In genomic region chr2:130971030-130971429, GRCm38 (mm10) we compare ENCODE assay signal across 25 mouse cellular contexts.
DNase-seq lines count a peak whose midpoint lies in the region; ATAC-seq and TF ChIP-seq lines count a peak whose summit lies in the region.
"Had no signal": no experiment of that assay in that cellular context is flagged by ENCODE, and none has a peak within 500 bp of the region (broad histone marks: within the 10 kb centered on the region; RNA-seq: fewer than 3 reads in every experiment).

No protein-coding gene starts in this region.

- 26% methylated on average over 4 of the region's 4 CpGs for WGBS in liver, embryonic 15.5 days (ENCODE audit: insufficient replicate concordance)
- WGBS in intestine, postnatal 0 days = 95% methylated on average over 4 of the region's 4 CpGs

- H3K9me3 ChIP-seq in liver, embryonic 15.5 days (replicated peaks) = no peaks in the 10 kb centered on the region
- H3K9me3 ChIP-seq in intestine, postnatal 0 days (ENCODE audit: control insufficient read depth) = no peaks in the 10 kb centered on the region
- H3K9me3 ChIP-seq: forebrain, embryonic 13.5 days; limb, embryonic 13.5 days; midbrain, embryonic 12.5 days; neural tube, embryonic 13.5 days had no signal

- peak overlapping the region; percentile 69 for H3K27ac ChIP-seq in liver, embryonic 15.5 days (replicated peaks)
- H3K27ac ChIP-seq in intestine, postnatal 0 days (ENCODE audit: low read depth, low read length) = no peak overlapping the region
- H3K27ac ChIP-seq: forebrain, embryonic 13.5 days; layer of hippocampus, adult 2 months; left cerebral cortex, adult 2 months; limb, embryonic 13.5 days; midbrain, embryonic 12.5 days; neural tube, embryonic 13.5 days had no signal

- peak; percentile 81 for DNase-seq in MEL-GATA-1-ER (ENCODE audit: extremely low read depth, low read depth)
- DNase-seq in spleen, adult 12 weeks (ENCODE audit: low spot score) = no peak
- DNase-seq in adrenal gland, adult 8-10 months = no peak
- DNase-seq: adrenal gland, postnatal 10 days; cerebellum, adult 11 months; cerebellum, adult 9-10 months; gastrocnemius, postnatal 14 days; heart, postnatal 14 days; kidney, adult 11 months; kidney, postnatal 14 days; lung, adult 2 months; lung, postnatal 10 days; right cerebral cortex, postnatal 4 days had no signal

- TF ChIP-seq CTCF in intestine, postnatal 0 days (IDR thresholded peaks at IDR 0.05; ENCODE audit: low read depth) = no peak

- no peak overlapping the region for H3K4me3 ChIP-seq in liver, embryonic 15.5 days (replicated peaks)
- no peak overlapping the region for H3K4me3 ChIP-seq in intestine, postnatal 0 days (ENCODE audit: low read depth, low read length)
- H3K4me3 ChIP-seq: forebrain, embryonic 13.5 days; layer of hippocampus, adult 2 months; left cerebral cortex, adult 2 months; limb, embryonic 13.5 days; midbrain, embryonic 12.5 days; myocyte; neural tube, embryonic 13.5 days had no signal

- H3K4me1 ChIP-seq in liver, embryonic 15.5 days (replicated peaks) = peaks cover 65% of the 10 kb centered on the region
- no peaks in the 10 kb centered on the region for H3K4me1 ChIP-seq in intestine, postnatal 0 days (replicated peaks; ENCODE audit: control insufficient read depth, insufficient read depth, low read length)
- H3K4me1 ChIP-seq: forebrain, embryonic 13.5 days; limb, embryonic 13.5 days; midbrain, embryonic 12.5 days; neural tube, embryonic 13.5 days had no signal

- H3K9ac ChIP-seq in liver, embryonic 15.5 days = no peak overlapping the region
- H3K9ac ChIP-seq in intestine, postnatal 0 days (ENCODE audit: low read depth, low read length) = no peak overlapping the region
- H3K9ac ChIP-seq: forebrain, embryonic 13.5 days; limb, embryonic 13.5 days; midbrain, embryonic 12.5 days; neural tube, embryonic 13.5 days had no signal

- H3K4me2 ChIP-seq in liver, embryonic 15.5 days = peak overlapping the region; percentile 8; the same call in 1 of the 2 replicates
- no peak overlapping the region for H3K4me2 ChIP-seq in intestine, postnatal 0 days (replicated peaks; ENCODE audit: low read depth)
- H3K4me2 ChIP-seq: forebrain, embryonic 13.5 days; limb, embryonic 13.5 days; midbrain, embryonic 12.5 days; neural tube, embryonic 13.5 days had no signal

- peaks cover 34% of the 10 kb centered on the region for H3K36me3 ChIP-seq in liver, embryonic 15.5 days (replicated peaks)
- H3K36me3 ChIP-seq in intestine, postnatal 0 days (ENCODE audit: control insufficient read depth, insufficient read depth) = peaks cover 31% of the 10 kb centered on the region

- no peaks in the 10 kb centered on the region for H3K27me3 ChIP-seq in liver, embryonic 15.5 days
- H3K27me3 ChIP-seq in intestine, postnatal 0 days (replicated peaks; ENCODE audit: control insufficient read depth, insufficient read depth, low read length) = no peaks in the 10 kb centered on the region
- H3K27me3 ChIP-seq: forebrain, embryonic 13.5 days; limb, embryonic 13.5 days; midbrain, embryonic 12.5 days; neural tube, embryonic 13.5 days had no signal

- ATAC-seq in erythroid progenitor cell, adult 5-6 weeks (replicated peaks; ENCODE audit: low FRiP score, poor library complexity, severe bottlenecking) = peak; percentile 41; the same call in 1 of the 2 replicates
- no peak for ATAC-seq in liver, embryonic 15.5 days (ENCODE audit: insufficient read depth)
- peak; percentile 53 for ATAC-seq in megakaryocyte-erythroid progenitor cell, adult 5-6 weeks (replicated peaks; ENCODE audit: low FRiP score, low TSS enrichment, poor library complexity, severe bottlenecking)
- ATAC-seq in intestine, postnatal 0 days = no peak
- ATAC-seq: CD4-positive, CD25-positive, alpha-beta regulatory T cell, adult 4 months; forebrain, embryonic 13.5 days had no signal

Comparison
In these comparisons a context has a peak if more than half of its experiments do, and no peak if none do; other contexts are left out.
1. ATAC-seq: peak in erythroid progenitor cell, adult 5-6 weeks (single experiment) and megakaryocyte-erythroid progenitor cell, adult 5-6 weeks (single experiment); none in liver, embryonic 15.5 days (single experiment) and intestine, postnatal 0 days (single experiment).